In genomic region chr3:88199541-88200110, GRCm38 (mm10) we compare ENCODE assay signal across 16 mouse cellular contexts. TPM values are rescaled to one million over a fixed set of nuclear protein-coding genes. Genes with fewer than 3 reads are reported as not detected.
DNase-seq lines count a peak whose midpoint lies in the region; ATAC-seq and TF ChIP-seq lines count a peak whose summit lies in the region.
"Had no signal": no experiment of that assay in that cellular context is flagged by ENCODE, and none has a peak within 500 bp of the region (broad histone marks: within the 10 kb centered on the region; RNA-seq: fewer than 3 reads in every experiment).

No protein-coding gene starts in this region.

- TF ChIP-seq CTCF in forebrain, postnatal 0 days (IDR thresholded peaks at IDR 0.05; ENCODE audit: low read depth), result no peak

- H3K9ac ChIP-seq in midbrain, embryonic 11.5 days (ENCODE audit: low read length), result no peak overlapping the region
- peak overlapping the region; percentile 96 for H3K9ac ChIP-seq in forebrain, postnatal 0 days
- peak overlapping the region; percentile 78 for H3K9ac ChIP-seq in midbrain, embryonic 13.5 days (replicated peaks)
- H3K9ac ChIP-seq in neural tube, embryonic 15.5 days (replicated peaks), result no peak overlapping the region
- H3K9ac ChIP-seq: limb, embryonic 12.5 days; liver, embryonic 14.5 days had no signal

- H3K4me2 ChIP-seq in midbrain, embryonic 11.5 days, result no peak overlapping the region
- peak overlapping the region; percentile 96 for H3K4me2 ChIP-seq in forebrain, postnatal 0 days (ENCODE audit: low read depth)
- H3K4me2 ChIP-seq in midbrain, embryonic 13.5 days (replicated peaks), result peak overlapping the region; percentile 73
- peak overlapping the region; percentile 83 for H3K4me2 ChIP-seq in neural tube, embryonic 15.5 days

- H3K27me3 ChIP-seq in midbrain, embryonic 11.5 days (ENCODE audit: control insufficient read depth, insufficient read depth, low read length), result peaks cover 96% of the 10 kb centered on the region
- peaks cover 100% of the 10 kb centered on the region for H3K27me3 ChIP-seq in midbrain, embryonic 10.5 days (ENCODE audit: low read depth, poor library complexity, severe bottlenecking)
- H3K27me3 ChIP-seq in forebrain, postnatal 0 days (ENCODE audit: insufficient read depth, low read length), result no peaks in the 10 kb centered on the region
- H3K27me3 ChIP-seq in midbrain, embryonic 13.5 days, result peaks cover 85% of the 10 kb centered on the region
- 0 out of 2 replicates have a peak, but pooled peaks cover 8% of the 10 kb centered on the region for H3K27me3 ChIP-seq in neural tube, embryonic 15.5 days (replicated peaks)

- no peaks in the 10 kb centered on the region for H3K9me3 ChIP-seq in midbrain, embryonic 11.5 days (ENCODE audit: control insufficient read depth, low read length)
- no peaks in the 10 kb centered on the region for H3K9me3 ChIP-seq in midbrain, embryonic 10.5 days (replicated peaks)
- H3K9me3 ChIP-seq in forebrain, postnatal 0 days (ENCODE audit: low read length), result no peaks in the 10 kb centered on the region
- no peaks in the 10 kb centered on the region for H3K9me3 ChIP-seq in midbrain, embryonic 13.5 days
- no peaks in the 10 kb centered on the region for H3K9me3 ChIP-seq in neural tube, embryonic 15.5 days (replicated peaks)
- H3K9me3 ChIP-seq: limb, embryonic 12.5 days had no signal

- H3K4me3 ChIP-seq in midbrain, embryonic 11.5 days (ENCODE audit: low read depth, low read length), result no peak overlapping the region
- no peak overlapping the region for H3K4me3 ChIP-seq in midbrain, embryonic 10.5 days
- H3K4me3 ChIP-seq in forebrain, postnatal 0 days (ENCODE audit: low read depth, low read length), result peak overlapping the region; percentile 58
- H3K4me3 ChIP-seq in midbrain, embryonic 13.5 days (replicated peaks), result no peak overlapping the region
- no peak overlapping the region for H3K4me3 ChIP-seq in neural tube, embryonic 15.5 days (replicated peaks)

- H3K4me1 ChIP-seq in midbrain, embryonic 11.5 days (ENCODE audit: control insufficient read depth, insufficient read depth, low read length), result peaks cover 37% of the 10 kb centered on the region
- H3K4me1 ChIP-seq in midbrain, embryonic 10.5 days, result peaks cover 43% of the 10 kb centered on the region
- H3K4me1 ChIP-seq in forebrain, postnatal 0 days (ENCODE audit: insufficient read depth), result peaks cover 30% of the 10 kb centered on the region
- peaks cover 75% of the 10 kb centered on the region for H3K4me1 ChIP-seq in midbrain, embryonic 13.5 days (replicated peaks)
- H3K4me1 ChIP-seq in neural tube, embryonic 15.5 days, result peaks cover 58% of the 10 kb centered on the region

- WGBS in midbrain, embryonic 11.5 days, result 21% methylated on average over 2 of the region's 2 CpGs
- WGBS in midbrain, embryonic 10.5 days, result 22% methylated on average over 2 of the region's 2 CpGs
- 26% methylated on average over 2 of the region's 2 CpGs for WGBS in forebrain, postnatal 0 days
- 30% methylated on average over 2 of the region's 2 CpGs for WGBS in midbrain, embryonic 13.5 days
- 33% methylated on average over 2 of the region's 2 CpGs for WGBS in neural tube, embryonic 15.5 days

- H3K27ac ChIP-seq in midbrain, embryonic 11.5 days (ENCODE audit: low read depth, low read length), result no peak overlapping the region
- H3K27ac ChIP-seq in midbrain, embryonic 10.5 days (replicated peaks), result no peak overlapping the region
- peak overlapping the region; percentile 99 for H3K27ac ChIP-seq in forebrain, postnatal 0 days (ENCODE audit: low read depth, low read length)
- H3K27ac ChIP-seq in midbrain, embryonic 13.5 days, result no peak overlapping the region; the same call in 1 of the 2 replicates
- peak overlapping the region; percentile 98 for H3K27ac ChIP-seq in neural tube, embryonic 15.5 days (replicated peaks)
- H3K27ac ChIP-seq: limb, embryonic 12.5 days; liver, embryonic 14.5 days had no signal

- peak; percentile 90 for DNase-seq in midbrain, embryonic 11.5 days (ENCODE audit: low spot score, missing footprints)
- no peak for DNase-seq in midbrain, embryonic 10.5 days (ENCODE audit: low spot score)
- DNase-seq in forebrain, postnatal 0 days, result peak; percentile 53
- no peak for DNase-seq in yolk sac, embryonic 10.5 days (ENCODE audit: low spot score)
- no peak for DNase-seq in urinary bladder, postnatal 36 days (ENCODE audit: low spot score in 2 of 2)
- no peak for DNase-seq in left cerebral cortex, adult 9 months (ENCODE audit: low spot score in 2 of 2)
- DNase-seq: kidney, adult 2 months; lung, postnatal 14 days; right cerebral cortex, postnatal 14 days had no signal

- ATAC-seq in midbrain, embryonic 11.5 days (ENCODE audit: low FRiP score), result no peak
- no peak for ATAC-seq in forebrain, postnatal 0 days
- no peak for ATAC-seq in midbrain, embryonic 13.5 days
- ATAC-seq in neural tube, embryonic 15.5 days (ENCODE audit: low FRiP score), result no peak

- H3K36me3 ChIP-seq in midbrain, embryonic 11.5 days (ENCODE audit: control insufficient read depth, insufficient read depth, low read length), result no peaks in the 10 kb centered on the region
- H3K36me3 ChIP-seq in midbrain, embryonic 10.5 days, result no peaks in the 10 kb centered on the region
- H3K36me3 ChIP-seq in forebrain, postnatal 0 days (ENCODE audit: insufficient read depth), result no peaks in the 10 kb centered on the region
- no peaks in the 10 kb centered on the region for H3K36me3 ChIP-seq in midbrain, embryonic 13.5 days
- no peaks in the 10 kb centered on the region for H3K36me3 ChIP-seq in neural tube, embryonic 15.5 days
- H3K36me3 ChIP-seq: limb, embryonic 12.5 days had no signal

RNA-seq across cellular contexts. Expression of gene Rhbg, which starts 54.9 kb away (rescaled TPM):
- 0.15 TPM in 1 of 2 replicates, not detected in the other for polyA plus RNA-seq in midbrain, embryonic 11.5 days (2014; fragmentation: Nextera tagmentation; extraction: Ambion mirVana)
- polyA plus RNA-seq in midbrain, embryonic 10.5 days (2016; fragmentation: Nextera tagmentation; extraction: Ambion mirVana), result not detected in 2 replicates
- 0.19 TPM in 1 of 2 replicates, not detected in the other for total RNA-seq in forebrain, postnatal 0 days (2014; rRNA removed)
- 0.21 and 0.25 TPM in 2 replicates for polyA plus RNA-seq in forebrain, postnatal 0 days (2015; fragmentation: Nextera tagmentation; extraction: Ambion mirVana)
- 0.12 TPM in 1 of 2 replicates, not detected in the other for polyA plus RNA-seq in midbrain, embryonic 13.5 days (2015; fragmentation: Nextera tagmentation; extraction: Ambion mirVana)
- polyA plus RNA-seq in neural tube, embryonic 15.5 days (2015; fragmentation: Nextera tagmentation; extraction: Ambion mirVana), result 0.78 and 0.83 TPM in 2 replicates
- total RNA-seq: hematopoietic stem cell, adult 5-6 weeks; left cerebral cortex, adult 18-20 months had no signal
- polyA plus RNA-seq: heart, embryonic 14.5 days had no signal

RNA-seq across cellular contexts. Expression of gene Mef2d, which starts 57.5 kb away (rescaled TPM):
- polyA plus RNA-seq in midbrain, embryonic 11.5 days (2014; fragmentation: Nextera tagmentation; extraction: Ambion mirVana), result 9.0 and 10.9 TPM in 2 replicates
- 8.2 and 11.0 TPM in 2 replicates for polyA plus RNA-seq in midbrain, embryonic 10.5 days (2016; fragmentation: Nextera tagmentation; extraction: Ambion mirVana)
- 45.0 and 53.0 TPM in 2 replicates for total RNA-seq in forebrain, postnatal 0 days (2014; rRNA removed)
- polyA plus RNA-seq in forebrain, postnatal 0 days (2015; fragmentation: Nextera tagmentation; extraction: Ambion mirVana), result 30.9 and 34.0 TPM in 2 replicates
- polyA plus RNA-seq in midbrain, embryonic 13.5 days (2015; fragmentation: Nextera tagmentation; extraction: Ambion mirVana), result 15.1 and 16.9 TPM in 2 replicates
- 14.3 and 20.3 TPM in 2 replicates for polyA plus RNA-seq in neural tube, embryonic 15.5 days (2015; fragmentation: Nextera tagmentation; extraction: Ambion mirVana)

Comparison
In these comparisons a context has a peak if more than half of its experiments do, and no peak if none do; other contexts are left out.
1. DNase-seq: peak in midbrain, embryonic 11.5 days (single experiment) and forebrain, postnatal 0 days (single experiment); none in midbrain, embryonic 10.5 days (single experiment), yolk sac, embryonic 10.5 days (single experiment), urinary bladder, postnatal 36 days (0 of 2) and left cerebral cortex, adult 9 months (0 of 2).
2. H3K9ac ChIP-seq: peak in forebrain, postnatal 0 days (single experiment) and midbrain, embryonic 13.5 days (single experiment); none in midbrain, embryonic 11.5 days (single experiment) and neural tube, embryonic 15.5 days (single experiment).
3. H3K27ac ChIP-seq: peak in forebrain, postnatal 0 days (single experiment) and neural tube, embryonic 15.5 days (single experiment); none in midbrain, embryonic 11.5 days (single experiment), midbrain, embryonic 10.5 days (single experiment) and midbrain, embryonic 13.5 days (single experiment).